Mouse (Mus musculus) CH12.LX (cell line): ENCODE measurements around the gene Extl1. TPM values are rescaled to one million over a fixed set of nuclear protein-coding genes. Genes with fewer than 3 reads are reported as not detected.
A peak's percentile ranks its signal among the peaks of the same experiment; 100 is the strongest.

Source experiments
- DNase-seq: peaks from one replicate; pipeline ENCODE4 v3.0.0-alpha.2; 2013; ENCODE audit errors: extremely low read depth
- H3K27ac ChIP-seq: 2 replicates; pipeline ENCODE4 v1.5.1; 2012; ENCODE audit warnings: low read depth, mild to moderate bottlenecking, control low read depth, moderate library complexity; ENCODE audit not compliant: insufficient read depth
- H3K27me3 ChIP-seq: replicated peaks from 2 replicates; pipeline ENCODE3; 2012; ENCODE audit warnings: inconsistent platforms
- H3K36me3 ChIP-seq, 2 experiments: replicated peaks in 1 of 2; 2 replicates each; pipeline versions ENCODE3 to v1.6.1; 2012; ENCODE audit warnings: inconsistent platforms in 1 of 2, low read length in 1 of 2, mild to moderate bottlenecking in 1 of 2, mixed read lengths in 1 of 2, moderate library complexity in 1 of 2; ENCODE audit not compliant: control insufficient read depth in 1 of 2, insufficient read depth in 1 of 2
- H3K4me1 ChIP-seq, 2 experiments: 2 replicates each; pipeline ENCODE4 v1.6.1; 2012; ENCODE audit warnings: inconsistent platforms in 1 of 2, moderate library complexity in 1 of 2; ENCODE audit not compliant: insufficient read depth in 2 of 2, control insufficient read depth in 1 of 2
- H3K4me2 ChIP-seq: 2 replicates; pipeline ENCODE4 v1.6.1; 2012; ENCODE audit warnings: low read depth, mild to moderate bottlenecking, control low read depth; ENCODE audit not compliant: poor library complexity, insufficient read depth, severe bottlenecking
- H3K4me3 ChIP-seq, 3 experiments: fragments of 150-350 bp in 1 of 3; sonication (generic) in 1 of 3; replicated peaks in 1 of 3; 2 replicates each; pipeline versions ENCODE3 to v1.5.1; 2011 to 2012; ENCODE audit warnings: low read depth in 2 of 3, low read length in 2 of 3, mild to moderate bottlenecking in 2 of 3, moderate library complexity in 2 of 3, control low read depth in 1 of 3, improper control_type of control experiment in 1 of 3, inconsistent platforms in 1 of 3, mixed read lengths in 1 of 3; ENCODE audit not compliant: poor library complexity in 1 of 3
- H3K79me2 ChIP-seq: replicated peaks from 2 replicates; pipeline ENCODE4 v1.6.1; 2012; ENCODE audit warnings: mild to moderate bottlenecking, moderate library complexity; ENCODE audit not compliant: control insufficient read depth, poor library complexity, insufficient read depth, severe bottlenecking; ENCODE audit errors: extremely low read depth
- H3K9ac ChIP-seq: 2 replicates; pipeline ENCODE4 v1.6.1; 2012; ENCODE audit warnings: low read depth, mild to moderate bottlenecking, control low read depth, moderate library complexity; ENCODE audit not compliant: insufficient read depth
- H3K9me3 ChIP-seq: replicated peaks from 2 replicates; pipeline ENCODE3; 2012; ENCODE audit warnings: low read length, inconsistent platforms, mixed read lengths
- BHLHE40 ChIP-seq: IDR thresholded peaks from 2 replicates; pipeline ENCODE4 v1.6.1; 2011; ENCODE audit warnings: mild to moderate bottlenecking, low read depth, low read length, improper control_type of control experiment
- CHD2 ChIP-seq: IDR thresholded peaks from 2 replicates; pipeline ENCODE4 v1.6.1; 2011; ENCODE audit warnings: low read length, improper control_type of control experiment
- ELF1 ChIP-seq: IDR thresholded peaks from 2 replicates; pipeline ENCODE4 v1.6.1; 2014; ENCODE audit warnings: low read depth, mild to moderate bottlenecking, inconsistent platforms, low read length, improper control_type of control experiment
- EP300 ChIP-seq: IDR thresholded peaks from 2 replicates; pipeline ENCODE4 v1.6.1; 2011; ENCODE audit warnings: low read length, improper control_type of control experiment
- ETS1 ChIP-seq: conservative IDR thresholded peaks from 2 replicates; pipeline ENCODE4 v1.6.1; 2012; ENCODE audit warnings: low read depth, mild to moderate bottlenecking, inconsistent platforms, low read length, improper control_type of control experiment, moderate library complexity
- GABPA ChIP-seq: IDR thresholded peaks from 2 replicates; pipeline ENCODE4 v1.6.1; 2012; ENCODE audit warnings: low read depth, low read length, improper control_type of control experiment, inconsistent platforms; ENCODE audit not compliant: insufficient replicate concordance
- HCFC1 ChIP-seq: IDR thresholded peaks from 2 replicates; pipeline ENCODE4 v1.6.1; 2012; ENCODE audit warnings: low read depth, mild to moderate bottlenecking, inconsistent platforms, low read length, improper control_type of control experiment
- IRF4 ChIP-seq: IDR thresholded peaks from 2 replicates; pipeline ENCODE4 v1.6.1; 2014; ENCODE audit warnings: low read depth, mild to moderate bottlenecking, inconsistent platforms, low read length, improper control_type of control experiment
- KAT2A ChIP-seq: IDR thresholded peaks from 2 replicates; pipeline ENCODE4 v1.6.1; 2012; ENCODE audit warnings: low read length, improper control_type of control experiment, inconsistent platforms; ENCODE audit not compliant: insufficient replicate concordance
- MAFK ChIP-seq: IDR thresholded peaks from 2 replicates; pipeline ENCODE4 v1.6.1; 2011; ENCODE audit warnings: low read length, improper control_type of control experiment; ENCODE audit not compliant: insufficient replicate concordance
- MAX ChIP-seq: IDR thresholded peaks from 2 replicates; pipeline ENCODE4 v1.6.1; 2011; ENCODE audit warnings: low read length, improper control_type of control experiment
- MAZ ChIP-seq: IDR thresholded peaks from 2 replicates; pipeline ENCODE4 v1.6.1; 2012; ENCODE audit warnings: low read depth, mild to moderate bottlenecking, inconsistent platforms, low read length, improper control_type of control experiment, moderate library complexity
- MEF2A ChIP-seq: IDR thresholded peaks from 2 replicates; pipeline ENCODE4 v1.6.1; 2014; ENCODE audit warnings: low read depth, mild to moderate bottlenecking, inconsistent platforms, low read length, improper control_type of control experiment, borderline replicate concordance
- MXI1 ChIP-seq: IDR thresholded peaks from 2 replicates; pipeline ENCODE4 v1.6.1; 2011; ENCODE audit warnings: mild to moderate bottlenecking, low read depth, low read length, improper control_type of control experiment
- MYC ChIP-seq: IDR thresholded peaks from 2 replicates; pipeline ENCODE4 v1.6.1; 2011; ENCODE audit warnings: low read depth, mild to moderate bottlenecking, improper control_type of control experiment, low read length
- NELFE ChIP-seq: IDR thresholded peaks from 2 replicates; pipeline ENCODE4 v1.6.1; 2011; ENCODE audit warnings: low read depth, low read length, improper control_type of control experiment
- NRF1 ChIP-seq: IDR thresholded peaks from 2 replicates; pipeline ENCODE4 v1.6.1; 2014; ENCODE audit warnings: low read depth, mild to moderate bottlenecking, inconsistent platforms, low read length, improper control_type of control experiment, moderate library complexity
- PAX5 ChIP-seq: IDR thresholded peaks from 2 replicates; pipeline ENCODE4 v1.6.1; 2012; ENCODE audit warnings: low read length, inconsistent platforms, mixed read lengths
- POLR2A ChIP-seq: IDR thresholded peaks from 2 replicates; pipeline ENCODE4 v1.6.1; 2011; ENCODE audit warnings: low read depth, mild to moderate bottlenecking, improper control_type of control experiment, low read length
- SIN3A ChIP-seq: IDR thresholded peaks from 2 replicates; pipeline ENCODE4 v1.6.1; 2012; ENCODE audit warnings: low read length, improper control_type of control experiment, inconsistent platforms
- SMC3 ChIP-seq: IDR thresholded peaks from 2 replicates; pipeline ENCODE4 v1.6.1; 2011; ENCODE audit warnings: low read depth, low read length, improper control_type of control experiment
- TBP ChIP-seq: conservative IDR thresholded peaks from 2 replicates; pipeline ENCODE4 v1.6.1; 2011; ENCODE audit warnings: low read depth, low read length, improper control_type of control experiment
- TCF12 ChIP-seq: IDR thresholded peaks from 2 replicates; pipeline ENCODE4 v1.6.1; 2014; ENCODE audit warnings: low read depth, mild to moderate bottlenecking, inconsistent platforms, low read length, improper control_type of control experiment
- ZC3H11A ChIP-seq: IDR thresholded peaks from 2 replicates; pipeline ENCODE4 v1.6.1; 2012; ENCODE audit warnings: low read depth, mild to moderate bottlenecking, inconsistent platforms, low read length, improper control_type of control experiment
- ZKSCAN1 ChIP-seq: IDR thresholded peaks from 2 replicates; pipeline ENCODE4 v1.6.1; 2012; ENCODE audit warnings: low read depth, inconsistent platforms, low read length, improper control_type of control experiment, borderline replicate concordance
- ZNF384 ChIP-seq: IDR thresholded peaks from 2 replicates; pipeline ENCODE4 v1.6.1; 2012; ENCODE audit warnings: low read depth, low read length, improper control_type of control experiment, inconsistent platforms
- dilution Hi-C: fragments of 300-500 bp; cut with MboI; formaldehyde crosslinking; loops from 2 replicates; pipeline ENCODE4 v1.14.3; 2020; ENCODE audit warnings: low sequenced_read_pairs; ENCODE audit not compliant: extremely low pct_unique_long_range_greater_than_20kb, extremely low pct_ligation_motif_present
- in situ Hi-C: fragments of 300-500 bp; cut with MboI; formaldehyde crosslinking; loops from 3 replicates; pipeline ENCODE4 v1.14.3; 2019; ENCODE audit warnings: low sequenced_read_pairs, low pct_ligation_motif_present, low pct_unique_long_range_greater_than_20kb, mixed read lengths
- polyA plus RNA-seq: library from polyadenylated mRNA; unstranded; fragments of >175 nt; gene quantifications from 2 replicates; pipeline ENCODE4 v1.2.1, GENCODE M21; 2012; ENCODE audit warnings: low read depth; ENCODE audit not compliant: insufficient read length
- total RNA-seq, 2 experiments: library from RNA; depleted of rRNA; stranded (reverse); fragments of 300-350 nt in 1 of 2; fragments of >200 nt in 1 of 2; gene quantifications; 2 replicates each; pipeline ENCODE4 v1.2.3; 2012 to 2014

The Extl1 gene
- total and polyA plus RNA-seq, 3 experiments, result 0.54 to 4.5 (median 1.6) TPM

- Histone ChIP-seq H3K4me1 (peaks cover 27 to 45% of the 10 kb centered on the region in 2 experiments), H3K4me3 (peak overlapping the region; percentile 61 to 64 (median 64)), H3K4me2 (peak overlapping the region; percentile 99), H3K27ac (peak overlapping the region; percentile 84), H3K79me2 (no peaks in the 10 kb centered on the region), H3K36me3 (peaks cover 0 to 9% of the 10 kb centered on the region in 2 experiments), H3K27me3 (no peaks in the 10 kb centered on the region), H3K9me3 (peaks cover 9% of the 10 kb centered on the region), H3K9ac (peak overlapping the region; percentile 45)
- TF ChIP-seq MEF2A (peak; percentile 69; the same call in 1 of the 2 replicates), ELF1 (0 out of 2 replicates have a peak, but pooled peaks have one; percentile 33), SMC3 (no peak), ETS1 (peak; percentile 63), POLR2A (peak; percentile 61), BHLHE40 (peak; percentile 53), MAZ (peak; percentile 37; the same call in 1 of the 2 replicates), HCFC1 (no peak), SIN3A (peak; percentile 79), PAX5 (no peak), MAFK (no peak), IRF4 (peak; percentile 58), CHD2 (peak; percentile 93), NELFE (peak; percentile 58), ZC3H11A (no peak), MAX (peak; percentile 98), GABPA (no peak), NRF1 (peak; percentile 14; the same call in 1 of the 2 replicates), MYC (peak; percentile 98), EP300 (peak; percentile 57; the same call in 1 of the 2 replicates), TCF12 (peak; percentile 75), KAT2A (no peak), MXI1 (peak; percentile 90), ZNF384 (no peak), TBP (peak; percentile 74; the same call in 1 of the 2 replicates), ZKSCAN1 (no peak)
- in situ Hi-C loops, result loop anchor here (5.0 kb wide), 1 partner anchor 44 kb away; no protein-coding TSS in a partner anchor
- dilution Hi-C loops, result no loop called here
- DNase-seq, result peak; percentile 96
These were observed 32.1 kb downstream of the Extl1 start for GRCm38 (mm10) chr4:134351329-134352260.
